23 mouse cellular contexts compared by ENCODE assay signal in genomic region chr15:40032088-40032487, GRCm38 (mm10).
"Had no signal": no experiment of that assay in that cellular context is flagged by ENCODE, and none has a peak within 500 bp of the region (broad histone marks: within the 10 kb centered on the region; RNA-seq: fewer than 3 reads in every experiment).

No protein-coding gene starts in this region.

- H3K4me2 ChIP-seq: limb, embryonic 12.5 days; liver, embryonic 12.5 days; liver, embryonic 15.5 days; lung, embryonic 15.5 days; midbrain, embryonic 13.5 days; neural tube, embryonic 13.5 days; stomach, embryonic 15.5 days had no signal

- DNase-seq: kidney, postnatal 25 days; layer of hippocampus, adult 9-11 months; liver; lung, adult 18-20 months; lung, postnatal 10 days; lung, postnatal 36 days; retina, postnatal 1 day; right cerebral cortex, postnatal 25 days; spleen, adult 18-20 months; thymus, postnatal 36 days had no signal

- H3K27me3 ChIP-seq: limb, embryonic 12.5 days; liver, embryonic 12.5 days; liver, embryonic 15.5 days; lung, embryonic 15.5 days; megakaryocyte, embryonic 14.5 days; midbrain, embryonic 13.5 days; neural tube, embryonic 13.5 days; stomach, embryonic 15.5 days had no signal

- ATAC-seq: liver, embryonic 12.5 days; midbrain, embryonic 13.5 days; midbrain, embryonic 16.5 days had no signal

- H3K4me1 ChIP-seq: limb, embryonic 12.5 days; liver, embryonic 12.5 days; liver, embryonic 15.5 days; lung, embryonic 15.5 days; midbrain, embryonic 10.5 days; midbrain, embryonic 13.5 days; neural tube, embryonic 13.5 days; stomach, embryonic 15.5 days had no signal

- H3K27ac ChIP-seq: kidney, postnatal 0 days; layer of hippocampus, adult 2 months; limb, embryonic 12.5 days; liver, embryonic 12.5 days; liver, embryonic 15.5 days; lung, embryonic 15.5 days; midbrain, embryonic 10.5 days; midbrain, embryonic 13.5 days; neural tube, embryonic 13.5 days; stomach, embryonic 15.5 days had no signal

- H3K36me3 ChIP-seq: limb, embryonic 12.5 days; liver, embryonic 12.5 days; liver, embryonic 15.5 days; lung, embryonic 15.5 days; midbrain, embryonic 10.5 days; midbrain, embryonic 13.5 days; neural tube, embryonic 13.5 days; stomach, embryonic 15.5 days had no signal

- H3K4me3 ChIP-seq: layer of hippocampus, adult 2 months; limb, embryonic 12.5 days; liver, embryonic 12.5 days; liver, embryonic 15.5 days; lung, embryonic 15.5 days; megakaryocyte, embryonic 14.5 days; midbrain, embryonic 10.5 days; midbrain, embryonic 13.5 days; myocyte; neural tube, embryonic 13.5 days; stomach, embryonic 15.5 days had no signal

- H3K9me3 ChIP-seq: limb, embryonic 12.5 days; liver, embryonic 12.5 days; liver, embryonic 15.5 days; lung, embryonic 15.5 days; megakaryocyte, embryonic 14.5 days; midbrain, embryonic 10.5 days; midbrain, embryonic 13.5 days; neural tube, embryonic 13.5 days; stomach, embryonic 15.5 days had no signal

- H3K9ac ChIP-seq: limb, embryonic 12.5 days; liver, embryonic 12.5 days; liver, embryonic 15.5 days; lung, embryonic 15.5 days; midbrain, embryonic 13.5 days; neural tube, embryonic 13.5 days; stomach, embryonic 15.5 days had no signal
